Mouse (Mus musculus) limb, embryonic 11.5 days (tissue): ENCODE data around the gene Mrpl12. TPM values are rescaled to one million over a fixed set of nuclear protein-coding genes. Genes with fewer than 3 reads are reported as not detected.

Experiments used
- ATAC-seq: fragments of 200-750 bp; cut with Nextera tagmentation; 2 replicates; pipeline ENCODE4 v1.8.0; 2017; ENCODE audit warnings: low read depth; ENCODE audit not compliant: insufficient number of reproducible peaks, low FRiP score, low TSS enrichment
- DNase-seq: peaks from one replicate; pipeline ENCODE4 v3.0.0-alpha.2; 2015; ENCODE audit warnings: low spot score
- H3K27ac ChIP-seq: fragments of 300-500 bp; sonication (generic); replicated peaks from 2 replicates; pipeline ENCODE4 v1.5.1; 2014; ENCODE audit warnings: low read depth, mild to moderate bottlenecking, low read length
- H3K27me3 ChIP-seq: fragments of 300-500 bp; sonication (generic); 2 replicates; pipeline ENCODE4 v1.6.1; 2014; ENCODE audit warnings: mild to moderate bottlenecking, low read length, mixed read lengths; ENCODE audit not compliant: control insufficient read depth, insufficient read depth
- H3K36me3 ChIP-seq: fragments of 300-500 bp; sonication (generic); 2 replicates; pipeline ENCODE4 v1.6.1; 2014; ENCODE audit warnings: mild to moderate bottlenecking, low read length, moderate library complexity, mixed read lengths; ENCODE audit not compliant: control insufficient read depth, insufficient read depth
- H3K4me1 ChIP-seq: fragments of 300-500 bp; sonication (generic); 2 replicates; pipeline ENCODE4 v1.6.1; 2014; ENCODE audit warnings: low read length, mixed read lengths; ENCODE audit not compliant: control insufficient read depth, insufficient read depth
- H3K4me2 ChIP-seq: fragments of 300-500 bp; sonication (generic); 2 replicates; pipeline ENCODE4 v1.6.1; 2014; ENCODE audit warnings: low read depth, mild to moderate bottlenecking, moderate library complexity; ENCODE audit not compliant: severe bottlenecking
- H3K4me3 ChIP-seq: fragments of 300-500 bp; sonication (generic); 2 replicates; pipeline ENCODE4 v1.5.1; 2014; ENCODE audit warnings: low read depth, low read length
- H3K9ac ChIP-seq: fragments of 300-500 bp; sonication (generic); 2 replicates; pipeline ENCODE4 v1.6.1; 2014; ENCODE audit warnings: mild to moderate bottlenecking, low read length
- H3K9me3 ChIP-seq: fragments of 300-500 bp; sonication (generic); 2 replicates; pipeline ENCODE4 v1.6.1; 2016; ENCODE audit warnings: low read length; ENCODE audit not compliant: control insufficient read depth
- WGBS: fragments of 180-500 bp; shearing (Covaris S2); extraction: QIAGEN DNeasy Blood & Tissue Kit; methylation state at CpG from one replicate; pipeline ENCODE4 v1.1.7; 2014; 5-methylcytosine and 5-hydroxymethylcytosine counted together
- polyA plus RNA-seq: library from polyadenylated mRNA; unstranded; fragments of >200 nt; fragmentation: Nextera tagmentation; extraction: Ambion mirVana; gene quantifications from 2 replicates; pipeline ENCODE4 v1.2.1, GENCODE M21; 2014

Gene Mrpl12
- polyA plus RNA-seq, 1 experiment from 2014 or later: 177 TPM

DNA sequence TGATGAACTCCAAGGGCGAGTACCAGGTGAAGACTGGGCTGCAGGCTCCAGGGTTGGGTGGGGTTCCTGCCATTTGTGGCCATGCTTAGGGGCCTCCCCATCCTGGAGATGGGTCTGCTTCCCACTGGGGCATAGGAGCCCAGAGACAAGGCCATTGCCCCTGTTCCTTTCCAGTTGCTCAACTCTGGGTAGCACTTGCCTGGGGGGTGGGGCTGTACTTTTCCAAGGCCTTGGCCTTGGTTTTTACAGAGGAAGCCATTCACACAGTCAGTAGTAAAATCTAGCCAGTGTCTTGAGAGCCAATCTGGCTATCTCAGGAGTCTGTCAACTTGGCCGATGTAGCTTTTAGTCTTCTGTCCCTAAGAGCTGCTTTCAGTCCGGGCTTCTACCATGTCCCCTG is 13.0 kb downstream of the Mrpl12 start:
- Histone ChIP-seq H3K9ac (no peak overlapping the region), H3K27ac (no peak overlapping the region), H3K4me3 (no peak overlapping the region), H3K4me1 (peaks cover 7% of the 10 kb centered on the region), H3K36me3 (peaks cover 23% of the 10 kb centered on the region; the same call in 1 of the 2 replicates), H3K4me2 (no peak overlapping the region), H3K27me3 (no peaks in the 10 kb centered on the region), H3K9me3 (no peaks in the 10 kb centered on the region)
- 93% methylated on average over 3 of the region's 3 CpGs for WGBS
- ATAC-seq (no peak), DNase-seq (no peak)

GRCm38 (mm10) chr11:120498226-120498625 is 13.8 kb downstream of the Mrpl12 start:
- Histone ChIP-seq H3K4me2 (no peak overlapping the region), H3K4me1 (peaks cover 2% of the 10 kb centered on the region), H3K36me3 (peaks cover 23% of the 10 kb centered on the region; the same call in 1 of the 2 replicates), H3K27me3 (no peaks in the 10 kb centered on the region), H3K4me3 (no peak overlapping the region), H3K27ac (no peak overlapping the region), H3K9me3 (no peaks in the 10 kb centered on the region), H3K9ac (no peak overlapping the region)
- no peak for ATAC-seq
- DNase-seq: no peak
- 95% methylated on average over 12 of the region's 12 CpGs for WGBS

GRCm38 (mm10) chr11:120498891-120499290 is 14.5 kb downstream of the Mrpl12 start:
- Histone ChIP-seq H3K4me3 (no peak overlapping the region), H3K27ac (no peak overlapping the region), H3K9ac (no peak overlapping the region), H3K9me3 (no peaks in the 10 kb centered on the region), H3K4me2 (no peak overlapping the region), H3K4me1 (no peaks in the 10 kb centered on the region), H3K27me3 (no peaks in the 10 kb centered on the region), H3K36me3 (peaks cover 23% of the 10 kb centered on the region; the same call in 1 of the 2 replicates)
- WGBS: 86% methylated on average over 5 of the region's 5 CpGs
- DNase-seq (no peak), ATAC-seq (no peak)

- no peaks in the 10 kb centered on the region for H3K27me3 ChIP-seq
- no peak overlapping the region for H3K27ac ChIP-seq
- no peak overlapping the region for H3K4me3 ChIP-seq
- no peak overlapping the region for H3K4me2 ChIP-seq
- DNase-seq (no peak), ATAC-seq (no peak)
- H3K9ac ChIP-seq: no peak overlapping the region
- no peaks in the 10 kb centered on the region for H3K9me3 ChIP-seq
- peaks cover 20% of the 10 kb centered on the region; the same call in 1 of the 2 replicates for H3K36me3 ChIP-seq
- H3K4me1 ChIP-seq: no peaks in the 10 kb centered on the region
- WGBS: 85% methylated on average over 6 of the region's 6 CpGs
Observed at GRCm38 (mm10) chr11:120499894-120500293, 15.5 kb downstream of the Mrpl12 start.

- Histone ChIP-seq H3K4me2 (no peak overlapping the region), H3K9ac (no peak overlapping the region), H3K27me3 (no peaks in the 10 kb centered on the region), H3K9me3 (no peaks in the 10 kb centered on the region), H3K4me3 (no peak overlapping the region), H3K27ac (no peak overlapping the region), H3K36me3 (peaks cover 18% of the 10 kb centered on the region; the same call in 1 of the 2 replicates), H3K4me1 (no peaks in the 10 kb centered on the region)
- 24% methylated on average over 3 of the region's 3 CpGs for WGBS
- DNase-seq (no peak), ATAC-seq (no peak)
Observed at GRCm38 (mm10) chr11:120500357-120500756, 15.9 kb downstream of the Mrpl12 start.

DNA sequence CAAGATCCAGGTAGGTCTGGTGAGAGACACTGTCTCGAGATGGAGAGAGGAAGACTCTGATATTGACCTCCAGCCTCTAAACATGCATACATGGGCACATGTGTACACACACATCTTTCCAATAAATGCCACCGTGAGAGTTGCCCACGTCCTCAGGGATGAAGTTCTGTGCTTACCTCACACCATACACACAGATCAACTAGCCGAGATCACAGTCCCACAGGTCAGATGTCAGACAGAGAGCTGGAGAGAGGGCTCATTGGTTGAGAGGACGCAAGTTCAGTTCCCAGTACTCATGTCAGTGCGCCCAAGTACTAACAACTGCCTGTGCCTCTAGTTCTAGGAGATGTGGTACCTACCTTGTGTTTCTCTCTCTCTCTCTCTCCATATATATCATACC is 16.6 kb downstream of the Mrpl12 start:
- Histone ChIP-seq H3K36me3 (peaks cover 12% of the 10 kb centered on the region; the same call in 1 of the 2 replicates), H3K27ac (no peak overlapping the region), H3K4me2 (0 out of 2 replicates have a peak overlapping the region, but pooled peaks have one; percentile 1), H3K9me3 (no peaks in the 10 kb centered on the region), H3K4me3 (no peak overlapping the region), H3K27me3 (no peaks in the 10 kb centered on the region), H3K9ac (no peak overlapping the region), H3K4me1 (no peaks in the 10 kb centered on the region)
- DNase-seq (no peak), ATAC-seq (no peak)
- 69% methylated on average over 6 of the region's 6 CpGs for WGBS

GRCm38 (mm10) chr11:120501701-120502100 is 17.3 kb downstream of the Mrpl12 start:
- no peaks in the 10 kb centered on the region for H3K27me3 ChIP-seq
- ATAC-seq (no peak), DNase-seq (no peak)
- peaks cover 8% of the 10 kb centered on the region; the same call in 1 of the 2 replicates for H3K36me3 ChIP-seq
- no peaks in the 10 kb centered on the region for H3K9me3 ChIP-seq
- H3K27ac ChIP-seq: no peak overlapping the region
- H3K4me2 ChIP-seq: no peak overlapping the region
- H3K4me3 ChIP-seq: no peak overlapping the region
- no peak overlapping the region for H3K9ac ChIP-seq
- no peaks in the 10 kb centered on the region for H3K4me1 ChIP-seq
- WGBS: 90% methylated on average over 4 of the region's 4 CpGs

GRCm38 (mm10) chr11:120505661-120506060 is 21.2 kb downstream of the Mrpl12 start:
- no peaks in the 10 kb centered on the region for H3K9me3 ChIP-seq
- H3K27me3 ChIP-seq: no peaks in the 10 kb centered on the region
- ATAC-seq: no peak
- no peak for DNase-seq
- peaks cover 4% of the 10 kb centered on the region; the same call in 1 of the 2 replicates for H3K4me1 ChIP-seq
- WGBS: 90% methylated on average over 3 of the region's 3 CpGs
- no peak overlapping the region for H3K9ac ChIP-seq
- no peak overlapping the region for H3K27ac ChIP-seq
- H3K4me2 ChIP-seq: no peak overlapping the region
- no peaks in the 10 kb centered on the region for H3K36me3 ChIP-seq
- no peak overlapping the region for H3K4me3 ChIP-seq

DNA sequence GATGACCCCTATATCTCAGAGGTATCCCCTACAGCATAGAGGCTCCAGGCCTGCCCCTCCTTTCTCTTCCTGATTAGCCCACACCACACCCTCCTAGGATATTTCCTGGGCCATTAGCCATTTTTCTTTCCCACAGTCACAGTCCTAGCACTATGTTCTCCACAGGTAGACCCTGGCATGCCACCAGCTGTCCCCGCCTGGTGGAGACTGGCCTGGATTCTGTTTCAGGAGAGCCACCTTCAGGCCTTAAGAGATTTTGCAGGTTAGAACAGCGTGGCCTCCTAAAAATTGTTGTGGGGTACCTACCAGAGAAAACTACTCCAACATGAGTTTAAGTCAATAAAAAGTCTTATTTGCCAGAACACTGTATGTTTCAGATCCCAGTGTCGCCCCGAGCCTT is 22.5 kb downstream of the Mrpl12 start:
- H3K4me2 ChIP-seq: no peak overlapping the region
- no peak overlapping the region for H3K9ac ChIP-seq
- WGBS: 60% methylated on average over 4 of the region's 4 CpGs
- H3K9me3 ChIP-seq: no peaks in the 10 kb centered on the region
- no peak overlapping the region for H3K4me3 ChIP-seq
- ATAC-seq (no peak), DNase-seq (no peak)
- H3K36me3 ChIP-seq: no peaks in the 10 kb centered on the region
- no peaks in the 10 kb centered on the region for H3K27me3 ChIP-seq
- H3K27ac ChIP-seq: no peak overlapping the region
- H3K4me1 ChIP-seq: peaks cover 5% of the 10 kb centered on the region; the same call in 1 of the 2 replicates
